Mouse (Mus musculus): ENCODE data around the gene Arhgap19.

GRCm38 (mm10) chr19:41766628-41767027 lies 35.2 kb downstream of the Arhgap19 start:
- no peak for TF ChIP-seq CTCF (IDR thresholded peaks at IDR 0.05; ENCODE audit: low read depth)
- TF ChIP-seq EP300 (IDR thresholded peaks at IDR 0.05; ENCODE audit: low read depth): no peak
